Mouse (Mus musculus): ENCODE data around the gene Slc25a27. TPM values are rescaled to one million over a fixed set of nuclear protein-coding genes. Genes with fewer than 3 reads are reported as not detected.

The Slc25a27 gene
- 67.3 and 69.4 TPM in 2 replicates for polyA plus RNA-seq (2012; rRNA removed)

GRCm38 (mm10) chr17:43666576-43667289, at the start of gene Slc25a27:
Gene Slc25a27, minus strand, starts transcription at chr17:43667214.

GRCm38 (mm10) chr17:43667290-43667843, 353 bp upstream of the Slc25a27 start, which contains the start of gene Cyp39a1:
Gene Cyp39a1, plus strand, starts transcription at chr17:43667425.

DNA sequence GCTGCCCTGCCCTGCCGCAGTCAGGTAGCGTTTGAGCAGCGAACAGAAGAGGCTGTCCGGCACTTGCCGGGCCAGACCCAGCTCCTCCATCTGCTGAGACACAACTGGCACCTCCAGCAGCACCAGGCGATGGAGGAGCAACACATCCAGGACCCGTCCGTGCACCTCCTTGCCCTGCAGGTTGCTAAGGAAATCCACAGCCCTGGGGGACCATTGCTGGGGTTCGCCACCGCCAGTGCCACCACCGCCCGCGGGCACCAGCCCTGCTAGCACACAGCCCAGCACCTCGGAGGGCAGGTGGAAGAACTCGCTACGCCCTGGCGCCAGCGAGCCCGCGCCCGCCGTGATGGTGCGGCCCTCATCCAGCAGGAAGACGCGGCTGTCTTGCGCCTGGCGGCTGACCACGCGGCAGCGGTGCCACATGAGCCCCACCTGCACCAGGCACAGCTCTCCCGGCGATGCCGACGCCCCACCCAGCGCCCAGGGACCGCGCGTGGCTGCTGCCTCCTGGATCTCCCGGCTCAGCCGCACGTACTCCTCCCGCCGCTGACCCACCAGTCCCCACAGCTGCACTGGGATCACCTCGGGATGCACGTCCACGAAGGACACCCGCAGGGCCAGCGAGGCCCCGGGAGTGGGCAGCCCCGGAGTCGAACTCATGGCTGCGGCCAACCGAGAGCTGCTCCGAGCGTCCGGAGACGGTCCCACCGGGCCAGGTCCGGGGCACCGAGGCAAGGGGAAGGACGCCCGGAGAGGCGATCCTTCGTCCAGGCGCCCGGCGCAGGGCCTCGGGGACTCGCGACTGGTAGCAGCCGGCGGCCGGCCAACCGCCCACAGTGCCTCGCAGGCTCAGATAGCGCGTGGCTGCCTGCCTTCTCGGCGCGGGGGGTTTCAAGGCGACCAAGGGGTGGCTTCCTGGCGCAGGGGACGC, 37.3 kb downstream of the Slc25a27 start, which contains the start of gene Tdrd6:
TSS of gene Tdrd6 (minus strand) at position 804 of the 931 bp plus-strand sequence.

Other genes with a start within 250 kb of the Slc25a27 start
- 0.05 and 0.07 TPM in 2 replicates for gene Mep1a, start 164.4 kb downstream of the Slc25a27 start, polyA plus RNA-seq (2012; rRNA removed)
- gene Ankrd66, start 123.6 kb downstream of the Slc25a27 start, polyA plus RNA-seq (2012; rRNA removed): 0.54 and 0.96 TPM in 2 replicates
- 22.3 and 37.1 TPM in 2 replicates for gene Pla2g7, start 99.1 kb downstream of the Slc25a27 start, polyA plus RNA-seq (2012; rRNA removed)
- 1.9 and 2.3 TPM in 2 replicates for gene Tdrd6, start 36.9 kb downstream of the Slc25a27 start, polyA plus RNA-seq (2012; rRNA removed)
- 2.7 and 3.5 TPM in 2 replicates for gene Cyp39a1, start 211 bp upstream of the Slc25a27 start, polyA plus RNA-seq (2012; rRNA removed)
- 53.1 and 53.7 TPM in 2 replicates for gene Rcan2, start 134.1 kb upstream of the Slc25a27 start, polyA plus RNA-seq (2012; rRNA removed)

Data from central nervous system, embryonic 18 days (tissue).